Mouse (Mus musculus): ENCODE measurements at regions not wholly inside any gene's neighbourhood (a gene's known extent, or its start where the extent isn't known, plus 50 kb on each side); places are given as distances from the start of the nearest gene placed in this dataset.

- CTCF ChIA-PET, result no interaction called here
Measured at GRCm38 (mm10) chr9:47054595-47054994, 56.1 kb downstream of the Gm4791 start.

- CTCF ChIA-PET, result no interaction called here
Measured at GRCm38 (mm10) chr9:47055558-47055957, 57.0 kb downstream of the Gm4791 start.

- CTCF ChIA-PET, result no interaction called here
Measured at GRCm38 (mm10) chr9:47059339-47060005, 60.9 kb downstream of the Gm4791 start.

- CTCF ChIA-PET, result no interaction called here
Measured at GRCm38 (mm10) chr9:47060757-47061156, 62.2 kb downstream of the Gm4791 start.

- CTCF ChIA-PET, result no interaction called here
Measured at GRCm38 (mm10) chr9:47062516-47062915, 64.0 kb downstream of the Gm4791 start.

GRCm38 (mm10) chr9:47063751-47064150 is 65.2 kb downstream of the Gm4791 start:
- CTCF ChIA-PET, result no interaction called here

- CTCF ChIA-PET, result no interaction called here
Measured at GRCm38 (mm10) chr9:47064463-47065032, 66.0 kb downstream of the Gm4791 start.

GRCm38 (mm10) chr9:47069436-47069835 is 70.9 kb downstream of the Gm4791 start:
- CTCF ChIA-PET, result no interaction called here

- CTCF ChIA-PET, result no interaction called here
Measured at GRCm38 (mm10) chr9:47070958-47071357, 72.4 kb downstream of the Gm4791 start.

- CTCF ChIA-PET, result no interaction called here
Measured at GRCm38 (mm10) chr9:47076946-47077345, 78.4 kb downstream of the Gm4791 start.

- CTCF ChIA-PET, result no interaction called here
Measured at GRCm38 (mm10) chr9:47077416-47077815, 78.9 kb downstream of the Gm4791 start.

GRCm38 (mm10) chr9:47077945-47078344 is 79.4 kb downstream of the Gm4791 start:
- CTCF ChIA-PET, result no interaction called here

GRCm38 (mm10) chr9:47081407-47081806 is 82.9 kb downstream of the Gm4791 start:
- CTCF ChIA-PET, result interaction anchor here (0.6 kb wide), 1 partner anchor 563 kb away, joined by 18 read pairs; no protein-coding TSS in a partner anchor

- CTCF ChIA-PET, result no interaction called here
Measured at GRCm38 (mm10) chr9:47091796-47092195, 93.3 kb downstream of the Gm4791 start.

GRCm38 (mm10) chr9:47095656-47096055 is 97.1 kb downstream of the Gm4791 start:
- CTCF ChIA-PET, result no interaction called here

- CTCF ChIA-PET, result no interaction called here
Measured at GRCm38 (mm10) chr9:47103316-47103715, 104.8 kb downstream of the Gm4791 start.

- CTCF ChIA-PET, result no interaction called here
Measured at GRCm38 (mm10) chr9:47103966-47104365, 105.4 kb downstream of the Gm4791 start.

GRCm38 (mm10) chr9:47108096-47108495 is 109.6 kb downstream of the Gm4791 start:
- CTCF ChIA-PET, result no interaction called here

GRCm38 (mm10) chr9:47119253-47119652 is 120.7 kb downstream of the Gm4791 start:
- CTCF ChIA-PET, result no interaction called here

GRCm38 (mm10) chr9:47123113-47123512 is 124.6 kb downstream of the Gm4791 start:
- CTCF ChIA-PET, result no interaction called here

- CTCF ChIA-PET, result no interaction called here
Measured at GRCm38 (mm10) chr9:47125517-47125916, 127.0 kb downstream of the Gm4791 start.

GRCm38 (mm10) chr9:47126236-47126635 is 127.7 kb downstream of the Gm4791 start:
- CTCF ChIA-PET, result interaction anchor here (0.7 kb wide), 1 partner anchor 36 kb away, joined by 7 read pairs; no protein-coding TSS in a partner anchor

GRCm38 (mm10) chr9:47127756-47128424 is 129.3 kb downstream of the Gm4791 start:
- CTCF ChIA-PET, result no interaction called here
